Mouse (Mus musculus) thymus, adult 2 months (tissue): ENCODE measurements at regions not wholly inside any gene's neighbourhood (a gene's known extent, or its start where the extent isn't known, plus 50 kb on each side); places are given as distances from the start of the nearest gene placed in this dataset.

Source experiments
- CTCF ChIP-seq: fragments of 200-500 bp; IDR thresholded peaks from 2 replicates; pipeline ENCODE4 v1.5.1; 2012; ENCODE audit warnings: mild to moderate bottlenecking, control low read depth, low read length, moderate library complexity, borderline replicate concordance; ENCODE audit not compliant: control insufficient read depth, poor library complexity, insufficient read depth; ENCODE audit errors: extremely low read depth
- POLR2A ChIP-seq: fragments of 200-500 bp; IDR thresholded peaks from 2 replicates; pipeline ENCODE4 v1.6.1; 2012; ENCODE audit warnings: mild to moderate bottlenecking, low read length, control low read depth, moderate library complexity; ENCODE audit not compliant: control insufficient read depth, poor library complexity, insufficient read depth; ENCODE audit errors: extremely low read depth

GRCm38 (mm10) chr4:55723124-55723523, 190.9 kb upstream of the Klf4 start:
- TF ChIP-seq POLR2A (no peak), CTCF (no peak)
